Mouse (Mus musculus) right cerebral cortex, postnatal 25 days (tissue): ENCODE measurements around the gene Zdhhc19.

Experiments used
- DNase-seq: peaks from one replicate; pipeline ENCODE4 v3.0.0; 2022

Gene Zdhhc19

DNA sequence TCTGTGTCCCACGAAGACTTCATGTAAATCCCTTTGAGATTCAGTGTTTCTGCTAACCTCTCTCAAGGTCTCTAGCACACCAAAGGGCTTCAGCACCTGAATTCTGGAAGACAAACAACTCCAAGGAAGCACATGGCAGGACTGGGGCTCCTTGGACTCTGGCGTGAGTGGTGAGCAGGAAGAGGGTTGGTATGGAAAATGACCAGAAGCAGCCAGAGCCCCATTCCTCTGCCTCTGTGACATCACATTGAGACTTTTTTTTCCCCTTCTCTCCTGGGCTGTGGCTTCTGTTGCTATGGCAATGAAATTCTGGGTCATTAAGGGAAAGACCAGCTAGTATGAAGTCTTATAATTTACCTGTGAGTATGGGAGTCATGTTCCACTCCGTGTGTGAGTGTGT lies at the start of gene Zdhhc19:
Zdhhc19 (plus strand) TSS at position 301 of the 400 bp plus-strand sequence.
- DNase-seq: no peak

DNA sequence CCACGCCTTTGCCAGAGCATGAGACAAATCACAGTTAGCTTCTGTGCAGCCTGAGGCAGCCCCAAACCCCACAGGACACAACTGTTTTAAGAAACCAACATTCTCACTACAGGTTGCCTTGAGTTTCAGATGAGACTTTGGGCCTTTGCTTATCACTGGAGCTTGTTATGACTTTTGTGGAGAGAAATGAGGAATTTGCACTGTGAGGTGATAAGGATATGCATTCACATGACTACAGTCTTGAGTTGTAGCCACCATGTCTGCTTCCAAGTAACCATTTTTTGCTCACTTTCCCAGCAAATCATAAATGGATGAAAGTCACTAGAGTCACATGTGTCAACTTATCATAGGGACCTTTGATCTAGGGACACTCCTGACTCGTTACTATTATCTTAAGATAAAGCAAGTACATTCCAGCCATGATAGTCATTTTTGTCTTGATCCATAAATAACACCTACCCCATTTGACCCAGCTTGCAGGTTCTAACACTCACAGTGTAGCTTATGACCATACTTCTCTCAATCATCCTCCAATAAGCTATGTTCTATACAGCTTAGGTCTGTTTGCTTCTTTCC lies 49.4 kb upstream of the Zdhhc19 start:
- no peak for DNase-seq

DNA sequence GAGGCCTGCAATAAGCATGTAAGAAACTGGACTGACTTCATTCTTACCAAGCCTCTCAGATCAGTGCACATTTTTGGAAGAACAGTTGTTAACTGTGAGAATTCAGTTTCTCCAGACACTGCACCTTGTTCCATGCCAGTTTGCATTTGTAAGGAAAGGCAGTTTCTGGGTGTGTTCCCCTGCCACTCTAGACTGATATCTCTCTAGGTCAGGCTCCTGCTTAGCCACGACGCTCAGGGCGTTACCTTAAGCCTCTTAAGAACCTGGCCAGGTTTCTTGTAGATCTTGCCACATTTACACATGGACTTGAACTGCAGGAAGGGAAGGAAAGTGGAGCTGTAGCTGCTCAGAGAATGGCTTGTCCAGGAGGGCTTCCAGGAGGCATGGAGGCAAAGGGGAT lies 46.4 kb upstream of the Zdhhc19 start:
- DNase-seq: no peak

- DNase-seq: no peak
These were observed 45.9 kb upstream of the Zdhhc19 start for GRCm38 (mm10) chr16:32450133-32450532.

DNA sequence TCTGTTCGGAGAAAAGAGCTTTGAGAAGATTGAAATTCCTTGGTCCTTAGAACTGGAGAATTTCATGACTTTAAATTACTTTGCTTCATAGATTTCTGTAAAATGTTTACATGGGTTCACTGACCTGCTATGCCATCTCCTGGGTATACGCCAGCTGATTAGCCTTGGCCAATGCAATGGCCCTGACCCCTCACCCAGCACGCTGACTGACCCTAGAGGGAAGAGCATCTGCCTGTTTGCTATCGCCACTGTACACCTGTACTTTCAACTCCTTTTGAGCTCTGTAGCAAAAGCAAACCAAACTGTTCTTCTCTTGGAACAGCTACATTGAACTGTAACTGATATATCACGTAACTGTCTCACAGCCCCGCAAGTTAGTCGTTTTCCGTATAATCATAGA lies 43.0 kb upstream of the Zdhhc19 start:
- DNase-seq: no peak

DNA sequence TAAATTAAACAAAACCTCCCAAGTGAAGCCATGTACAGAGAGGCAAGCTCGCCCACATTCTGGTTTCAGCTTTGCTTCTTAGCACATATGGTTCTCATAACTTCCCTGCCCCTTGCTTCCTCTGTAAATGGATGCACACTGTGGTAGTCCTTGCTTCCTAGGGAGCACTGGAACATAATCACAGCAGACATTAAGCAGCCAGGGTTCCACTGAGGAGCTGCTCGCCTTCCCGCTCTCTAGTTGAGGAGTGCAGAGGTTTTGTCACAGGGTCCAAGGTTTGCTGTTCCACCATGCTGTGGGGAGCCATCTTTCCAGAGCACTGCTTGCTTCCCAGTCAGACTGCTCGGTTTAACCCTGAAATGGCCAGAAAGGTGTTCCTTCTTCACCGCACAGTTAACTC lies 41.4 kb upstream of the Zdhhc19 start:
- DNase-seq: no peak

DNA sequence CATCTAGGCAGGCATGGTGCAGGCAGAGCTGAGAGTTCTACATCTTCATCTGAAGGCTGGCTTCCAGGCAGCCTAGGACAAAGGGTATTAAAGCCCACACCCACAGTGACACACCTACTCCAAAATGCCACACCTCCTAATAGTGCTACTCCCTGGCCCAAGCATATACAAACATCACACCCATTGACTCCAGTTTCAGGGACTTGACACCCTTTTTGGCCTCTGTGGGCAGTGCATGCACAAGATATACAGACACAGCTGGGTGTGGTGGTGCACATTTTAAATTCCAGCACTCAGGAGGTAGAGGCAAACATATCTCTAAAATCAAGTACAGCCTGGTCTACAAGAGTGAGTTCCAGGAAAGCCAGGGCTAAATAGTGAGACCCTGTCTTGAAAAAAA lies 40.0 kb upstream of the Zdhhc19 start:
- no peak for DNase-seq

DNA sequence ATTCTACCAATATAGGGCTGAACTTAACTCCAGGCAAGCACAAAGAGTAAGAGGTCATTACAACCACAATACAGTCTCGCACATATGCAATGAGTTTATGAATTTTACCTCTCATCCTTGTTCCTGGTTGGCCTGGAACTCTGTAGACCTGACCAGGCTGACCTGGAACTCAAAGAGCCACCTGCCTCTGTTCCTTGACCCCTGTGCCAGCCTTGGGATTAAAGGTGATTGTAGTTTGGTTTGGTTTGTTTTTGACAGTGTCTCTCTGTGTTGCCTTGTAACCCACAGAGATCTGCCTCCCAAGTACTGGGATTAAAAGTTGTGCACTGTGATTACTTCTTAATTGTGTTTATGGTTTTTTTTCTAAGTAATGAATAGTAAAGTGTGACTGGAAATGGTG lies 39.3 kb upstream of the Zdhhc19 start:
- no peak for DNase-seq

GRCm38 (mm10) chr16:32457589-32458386 lies 38.3 kb upstream of the Zdhhc19 start:
- no peak for DNase-seq

- no peak for DNase-seq
These were observed 35.5 kb upstream of the Zdhhc19 start for GRCm38 (mm10) chr16:32460518-32460917.

GRCm38 (mm10) chr16:32461713-32462112 lies 34.4 kb upstream of the Zdhhc19 start:
- no peak for DNase-seq

GRCm38 (mm10) chr16:32462950-32463349 lies 33.1 kb upstream of the Zdhhc19 start:
- no peak for DNase-seq

- no peak for DNase-seq
These were observed 32.6 kb upstream of the Zdhhc19 start for GRCm38 (mm10) chr16:32463426-32463825.

- no peak for DNase-seq
These were observed 31.2 kb upstream of the Zdhhc19 start for GRCm38 (mm10) chr16:32464908-32465307.

DNA sequence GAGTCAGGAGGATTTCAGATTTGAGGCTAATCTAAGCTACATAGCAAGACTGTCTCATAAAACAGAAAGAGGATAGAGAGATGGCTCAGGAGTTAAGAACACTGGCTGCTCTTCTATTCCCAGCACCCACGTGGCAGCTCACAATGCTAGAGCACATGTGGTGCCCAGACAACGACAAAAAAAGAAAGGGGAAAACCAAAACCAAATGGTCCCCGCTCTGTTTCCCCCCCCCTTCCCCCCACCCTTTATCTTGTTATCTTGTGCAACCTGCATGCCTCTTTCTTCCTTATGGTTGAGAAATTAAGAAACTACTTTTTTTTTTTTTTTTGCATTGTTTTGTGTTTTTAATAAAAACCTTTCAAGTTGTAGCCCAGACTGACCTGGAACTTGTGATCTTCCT lies 27.6 kb upstream of the Zdhhc19 start:
- no peak for DNase-seq

DNA sequence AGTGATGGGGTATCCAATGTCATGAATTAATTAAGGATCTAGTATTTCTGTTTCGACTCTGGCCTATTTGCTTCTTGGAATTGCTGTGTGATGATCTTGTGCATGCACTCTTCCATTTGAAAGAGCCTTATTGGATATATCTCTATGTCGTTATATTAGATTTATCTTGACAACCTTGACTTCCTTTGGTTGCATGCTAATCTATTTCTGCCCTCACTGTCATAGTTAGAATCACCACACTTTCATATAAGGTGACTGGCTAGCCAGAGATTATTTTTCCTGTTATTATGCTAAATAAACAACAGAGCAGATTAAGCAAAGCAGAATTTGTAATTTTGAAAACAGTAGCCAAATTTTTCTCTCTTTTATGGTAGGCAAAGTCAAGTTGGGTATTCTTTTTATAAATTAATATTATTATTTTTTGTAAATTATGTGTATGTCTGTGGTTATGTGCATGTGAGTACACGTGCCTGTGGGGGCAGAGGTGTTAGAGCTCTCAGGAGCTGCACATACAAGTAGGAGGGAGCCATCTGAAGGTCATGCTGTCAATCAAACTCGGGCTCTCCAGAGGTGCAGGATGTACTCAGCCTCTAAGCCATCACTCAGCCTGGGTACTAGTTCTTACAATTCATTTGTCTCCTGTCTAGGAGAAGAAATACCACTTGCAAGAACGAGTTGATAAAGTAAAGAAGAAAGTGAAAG lies 26.5 kb upstream of the Zdhhc19 start:
- no peak for DNase-seq

DNA sequence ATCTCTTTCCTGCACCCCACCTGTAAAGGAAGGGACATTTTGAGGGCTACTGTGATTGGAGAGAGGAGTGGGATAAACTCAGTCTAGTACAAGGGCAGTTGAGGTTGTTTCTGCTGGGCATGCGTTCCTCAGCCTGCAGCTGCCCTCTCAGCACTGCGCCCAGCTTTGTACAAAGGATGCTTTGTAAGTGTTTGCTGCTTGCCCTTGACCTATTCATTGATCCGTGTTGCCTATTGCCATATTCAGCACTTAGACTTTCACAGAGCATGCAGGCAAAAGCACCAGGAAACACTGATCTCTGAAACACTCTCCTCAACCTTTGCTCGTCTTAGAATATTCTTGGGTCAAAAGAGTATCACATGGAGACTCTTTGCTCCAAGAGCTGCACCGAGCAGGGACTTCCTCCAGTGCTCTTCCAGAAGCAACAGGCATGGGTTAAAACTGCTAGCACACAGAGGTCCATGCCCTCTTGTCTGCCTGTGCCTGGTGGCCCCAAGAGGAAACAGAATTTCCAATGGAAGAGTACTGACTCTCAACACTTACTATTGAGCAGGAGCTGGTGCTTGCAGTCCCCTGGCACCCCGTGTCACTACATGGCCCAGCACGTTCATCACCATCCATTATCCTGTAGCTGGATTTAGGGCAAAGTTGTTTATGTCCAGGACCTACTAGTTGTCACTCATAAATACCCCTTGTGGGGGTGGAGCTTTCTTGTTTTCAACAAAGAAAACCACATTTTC lies 23.6 kb upstream of the Zdhhc19 start:
- no peak for DNase-seq

GRCm38 (mm10) chr16:32477315-32477714 lies 18.8 kb upstream of the Zdhhc19 start:
- DNase-seq: no peak

DNA sequence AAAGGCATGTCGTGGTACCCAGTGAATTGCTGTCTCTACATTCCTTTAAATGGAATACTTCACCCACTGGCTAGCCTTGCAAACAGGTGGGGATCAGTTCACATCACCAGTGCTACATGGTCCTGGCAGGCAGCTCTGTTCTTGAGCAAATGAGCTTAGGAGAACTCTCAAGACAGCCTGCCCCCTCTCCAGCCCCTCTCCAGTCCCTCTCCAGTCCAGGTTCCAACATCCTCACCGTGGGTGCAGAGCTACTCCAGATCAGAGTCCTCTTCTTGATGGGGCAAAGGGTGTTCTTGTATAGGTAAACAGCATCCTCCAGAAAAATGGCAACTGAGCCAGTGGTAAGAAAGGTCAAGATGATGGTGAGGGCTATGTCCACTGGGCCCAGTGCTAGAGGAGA lies 16.6 kb upstream of the Zdhhc19 start:
- DNase-seq: no peak

- DNase-seq: no peak
These were observed 11.6 kb upstream of the Zdhhc19 start for GRCm38 (mm10) chr16:32484431-32484871.

DNA sequence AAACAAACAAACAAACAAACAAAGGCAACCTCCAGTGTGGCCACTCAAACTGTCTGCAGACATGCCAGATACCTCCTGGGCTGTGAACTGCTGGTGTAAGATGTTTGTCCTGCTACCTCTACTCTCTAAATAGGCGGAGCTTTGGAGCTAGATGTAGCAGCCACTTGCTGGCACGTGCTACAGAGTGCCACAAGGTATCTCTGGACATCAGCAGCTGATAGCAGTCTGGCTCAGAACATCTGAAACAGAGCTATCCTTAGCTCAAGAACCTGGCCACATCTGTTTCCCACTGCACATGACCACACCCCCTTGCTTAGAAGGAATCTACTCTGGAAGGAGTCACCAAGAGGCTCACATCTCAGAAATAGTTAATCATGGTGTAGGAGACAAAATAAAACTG lies 10.9 kb upstream of the Zdhhc19 start:
- no peak for DNase-seq

DNA sequence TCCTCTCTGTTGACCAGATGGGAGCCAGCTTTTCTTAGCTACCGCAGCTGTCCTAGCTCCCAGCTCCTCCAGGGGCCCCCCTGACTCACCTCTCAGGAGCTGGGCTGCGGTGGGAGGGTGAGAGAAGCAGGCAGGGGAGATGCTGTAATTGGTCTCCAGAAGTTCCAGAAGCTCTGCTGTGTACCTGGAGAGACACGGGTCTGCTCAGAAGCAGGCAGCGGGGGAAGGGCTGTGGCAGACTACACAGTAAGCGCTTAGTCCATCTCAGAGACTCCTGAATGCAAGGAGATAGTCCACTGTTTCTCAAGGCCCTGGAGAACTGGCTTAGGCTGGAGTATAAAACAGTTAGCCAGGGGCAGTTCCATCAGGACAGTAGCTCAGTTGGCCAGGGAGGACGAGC lies 10.0 kb upstream of the Zdhhc19 start:
- no peak for DNase-seq
